Mouse (Mus musculus) kidney, embryonic 16.5 days (tissue): ENCODE measurements at regions not wholly inside any gene's neighbourhood (a gene's known extent, or its start where the extent isn't known, plus 50 kb on each side); places are given as distances from the start of the nearest gene placed in this dataset.

ENCODE experiments used
- ATAC-seq: fragments of 200-750 bp; cut with Nextera tagmentation; 2 replicates; pipeline ENCODE4 v1.8.0; 2017; ENCODE audit warnings: moderate TSS enrichment; ENCODE audit not compliant: low FRiP score, low TSS enrichment
- H3K27ac ChIP-seq: fragments of 300-500 bp; sonication (generic); 2 replicates; pipeline ENCODE4 v1.5.1; 2014; ENCODE audit warnings: low read length
- H3K27me3 ChIP-seq: fragments of 300-500 bp; sonication (generic); 2 replicates; pipeline ENCODE4 v1.6.1; 2014; ENCODE audit warnings: low read length, control low read depth, mixed read lengths; ENCODE audit not compliant: insufficient read depth
- H3K36me3 ChIP-seq: fragments of 300-500 bp; sonication (generic); 2 replicates; pipeline ENCODE4 v1.6.1; 2014; ENCODE audit warnings: low read length, control low read depth, mixed read lengths; ENCODE audit not compliant: insufficient read depth
- H3K4me1 ChIP-seq: fragments of 300-500 bp; sonication (generic); 2 replicates; pipeline ENCODE4 v1.6.1; 2014; ENCODE audit warnings: low read length, control low read depth, mixed read lengths; ENCODE audit not compliant: insufficient read depth
- H3K4me2 ChIP-seq: fragments of 300-500 bp; sonication (generic); replicated peaks from 2 replicates; pipeline ENCODE4 v1.6.1; 2014; ENCODE audit warnings: low read depth, low read length
- H3K4me3 ChIP-seq: fragments of 300-500 bp; sonication (generic); 2 replicates; pipeline ENCODE4 v1.5.1; 2014; ENCODE audit warnings: mild to moderate bottlenecking, low read length
- H3K9ac ChIP-seq: fragments of 300-500 bp; sonication (generic); replicated peaks from 2 replicates; pipeline ENCODE4 v1.6.1; 2014; ENCODE audit warnings: low read length
- H3K9me3 ChIP-seq: fragments of 300-500 bp; sonication (generic); 2 replicates; pipeline ENCODE4 v1.6.1; 2016; ENCODE audit warnings: low read length, control low read depth
- WGBS: fragments of 180-500 bp; shearing (Covaris S2); extraction: QIAGEN DNeasy Blood & Tissue Kit; methylation state at CpG from one replicate; pipeline ENCODE4 v1.1.7; 2014; 5-methylcytosine and 5-hydroxymethylcytosine counted together

- Histone ChIP-seq H3K4me2 (no peak overlapping the region), H3K4me3 (no peak overlapping the region), H3K27ac (no peak overlapping the region), H3K9me3 (peaks cover 4% of the 10 kb centered on the region; the same call in 1 of the 2 replicates), H3K36me3 (no peaks in the 10 kb centered on the region), H3K9ac (no peak overlapping the region), H3K4me1 (no peaks in the 10 kb centered on the region), H3K27me3 (no peaks in the 10 kb centered on the region)
- ATAC-seq, result no peak
- WGBS, result 49% methylated on average over 5 of the region's 5 CpGs
These were observed 53.2 kb downstream of the Gpr6 start for GRCm38 (mm10) chr10:41018888-41019287.

- Histone ChIP-seq H3K9me3 (no peaks in the 10 kb centered on the region), H3K4me3 (no peak overlapping the region), H3K4me2 (no peak overlapping the region), H3K27ac (no peak overlapping the region), H3K36me3 (no peaks in the 10 kb centered on the region), H3K27me3 (no peaks in the 10 kb centered on the region), H3K4me1 (no peaks in the 10 kb centered on the region), H3K9ac (no peak overlapping the region)
- WGBS, result 66% methylated on average over 7 of the region's 7 CpGs
- ATAC-seq, result no peak
These were observed 55.5 kb downstream of the Gpr6 start for GRCm38 (mm10) chr10:41016547-41016946.

DNA sequence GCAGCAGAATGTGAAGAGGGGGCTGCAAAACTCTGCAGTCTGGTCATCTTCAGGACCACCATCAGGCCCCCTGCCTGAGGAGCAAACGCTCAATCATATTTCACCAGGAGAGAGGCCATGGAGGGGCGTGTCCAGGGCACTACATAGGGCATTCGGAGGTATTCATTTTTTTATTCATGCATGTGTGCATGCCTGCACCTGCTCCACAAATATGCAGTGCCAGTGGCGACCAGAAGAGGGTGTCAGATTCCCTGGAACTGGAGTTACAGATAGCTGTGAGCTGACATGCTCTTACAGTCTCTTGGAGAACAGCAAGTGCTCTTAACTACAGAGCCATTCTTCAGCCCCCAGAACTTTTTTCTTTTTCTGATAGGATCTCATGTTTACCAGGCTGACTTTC, 56.4 kb downstream of the Gpr6 start:
- no peaks in the 10 kb centered on the region for H3K36me3 ChIP-seq
- no peaks in the 10 kb centered on the region for H3K4me1 ChIP-seq
- H3K9me3 ChIP-seq, result no peaks in the 10 kb centered on the region
- no peak overlapping the region for H3K4me3 ChIP-seq
- H3K27me3 ChIP-seq, result no peaks in the 10 kb centered on the region
- no peak for ATAC-seq
- no peak overlapping the region for H3K4me2 ChIP-seq
- H3K27ac ChIP-seq, result no peak overlapping the region
- H3K9ac ChIP-seq, result no peak overlapping the region
- WGBS, result 33% methylated on average over 4 of the region's 4 CpGs

DNA sequence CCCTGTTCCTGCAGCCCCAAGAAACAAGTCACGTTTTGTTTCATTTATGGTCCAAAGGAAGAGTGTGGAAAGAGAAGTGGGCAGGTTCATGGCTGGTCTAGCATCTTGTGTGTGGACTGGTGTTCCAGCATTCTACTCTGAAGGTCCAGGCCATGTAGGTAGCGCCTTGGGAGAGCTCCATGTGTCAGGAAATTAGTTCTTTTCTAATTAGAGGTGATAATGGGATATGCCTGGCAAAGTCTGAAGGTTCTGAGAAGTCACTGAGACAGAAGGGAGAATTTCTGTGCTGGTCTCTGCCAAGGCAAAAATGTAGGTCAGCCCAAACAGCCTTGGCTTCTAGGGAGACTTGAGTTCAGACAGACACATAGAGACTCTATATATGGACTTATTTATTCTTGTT, 61.5 kb downstream of the Gpr6 start:
- no peaks in the 10 kb centered on the region for H3K9me3 ChIP-seq
- H3K4me2 ChIP-seq, result no peak overlapping the region
- no peaks in the 10 kb centered on the region for H3K36me3 ChIP-seq
- H3K27ac ChIP-seq, result no peak overlapping the region
- no peak for ATAC-seq
- no peak overlapping the region for H3K4me3 ChIP-seq
- H3K27me3 ChIP-seq, result no peaks in the 10 kb centered on the region
- WGBS, result 74% methylated on average over 2 of the region's 2 CpGs
- H3K4me1 ChIP-seq, result no peaks in the 10 kb centered on the region
- no peak overlapping the region for H3K9ac ChIP-seq

- no peak for ATAC-seq
- H3K4me2 ChIP-seq, result no peak overlapping the region
- no peaks in the 10 kb centered on the region for H3K36me3 ChIP-seq
- no peak overlapping the region for H3K27ac ChIP-seq
- H3K9me3 ChIP-seq, result no peaks in the 10 kb centered on the region
- no peak overlapping the region for H3K9ac ChIP-seq
- H3K4me3 ChIP-seq, result no peak overlapping the region
- 83% methylated on average over 3 of the region's 3 CpGs for WGBS
- no peaks in the 10 kb centered on the region for H3K27me3 ChIP-seq
- no peaks in the 10 kb centered on the region for H3K4me1 ChIP-seq
These were observed 64.2 kb downstream of the Gpr6 start for GRCm38 (mm10) chr10:41007866-41008265.

DNA sequence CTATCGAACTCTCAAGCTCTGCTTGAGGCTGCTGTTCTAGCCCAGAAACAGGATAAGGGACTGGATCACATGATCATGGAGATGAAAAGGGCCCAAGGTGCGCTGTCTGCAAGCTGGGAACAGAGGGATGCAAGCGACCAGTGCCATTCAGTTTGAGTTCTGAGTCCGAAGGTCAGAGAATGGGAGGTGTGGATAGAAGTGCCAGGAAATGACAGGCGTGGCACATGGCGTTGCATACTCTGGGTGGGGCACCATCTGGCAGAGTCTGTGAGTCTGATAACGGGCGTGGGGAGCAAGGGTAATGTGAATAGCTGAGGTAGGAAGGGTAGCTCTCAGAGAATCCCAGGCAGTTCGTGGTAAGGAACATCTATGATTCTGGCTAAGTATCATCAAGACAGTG, 65.5 kb downstream of the Gpr6 start:
- no peak overlapping the region for H3K4me3 ChIP-seq
- H3K36me3 ChIP-seq, result no peaks in the 10 kb centered on the region
- no peaks in the 10 kb centered on the region for H3K9me3 ChIP-seq
- H3K27me3 ChIP-seq, result no peaks in the 10 kb centered on the region
- no peaks in the 10 kb centered on the region for H3K4me1 ChIP-seq
- H3K4me2 ChIP-seq, result no peak overlapping the region
- no peak overlapping the region for H3K27ac ChIP-seq
- WGBS, result 72% methylated on average over 9 of the region's 9 CpGs
- no peak for ATAC-seq
- no peak overlapping the region for H3K9ac ChIP-seq

GRCm38 (mm10) chr10:41005776-41006175, 66.3 kb downstream of the Gpr6 start:
- Histone ChIP-seq H3K36me3 (no peaks in the 10 kb centered on the region), H3K27ac (no peak overlapping the region), H3K9me3 (no peaks in the 10 kb centered on the region), H3K4me1 (no peaks in the 10 kb centered on the region), H3K4me3 (no peak overlapping the region), H3K27me3 (no peaks in the 10 kb centered on the region), H3K9ac (no peak overlapping the region), H3K4me2 (no peak overlapping the region)
- no peak for ATAC-seq
- WGBS, result 85% methylated on average over 9 of the region's 9 CpGs

- Histone ChIP-seq H3K9ac (no peak overlapping the region), H3K4me2 (no peak overlapping the region), H3K27ac (no peak overlapping the region), H3K4me1 (no peaks in the 10 kb centered on the region), H3K9me3 (no peaks in the 10 kb centered on the region), H3K36me3 (no peaks in the 10 kb centered on the region), H3K4me3 (no peak overlapping the region), H3K27me3 (no peaks in the 10 kb centered on the region)
- 62% methylated on average over 3 of the region's 3 CpGs for WGBS
- no peak for ATAC-seq
These were observed 67.3 kb downstream of the Gpr6 start for GRCm38 (mm10) chr10:41004753-41005152.

GRCm38 (mm10) chr10:41004044-41004689, 67.9 kb downstream of the Gpr6 start:
- ATAC-seq, result peak; percentile 83
- Histone ChIP-seq H3K27ac (no peak overlapping the region), H3K27me3 (no peaks in the 10 kb centered on the region), H3K4me3 (no peak overlapping the region), H3K9me3 (no peaks in the 10 kb centered on the region), H3K9ac (no peak overlapping the region), H3K36me3 (no peaks in the 10 kb centered on the region), H3K4me2 (no peak overlapping the region), H3K4me1 (no peaks in the 10 kb centered on the region)
- WGBS, result 27% methylated on average over 7 of the region's 7 CpGs

DNA sequence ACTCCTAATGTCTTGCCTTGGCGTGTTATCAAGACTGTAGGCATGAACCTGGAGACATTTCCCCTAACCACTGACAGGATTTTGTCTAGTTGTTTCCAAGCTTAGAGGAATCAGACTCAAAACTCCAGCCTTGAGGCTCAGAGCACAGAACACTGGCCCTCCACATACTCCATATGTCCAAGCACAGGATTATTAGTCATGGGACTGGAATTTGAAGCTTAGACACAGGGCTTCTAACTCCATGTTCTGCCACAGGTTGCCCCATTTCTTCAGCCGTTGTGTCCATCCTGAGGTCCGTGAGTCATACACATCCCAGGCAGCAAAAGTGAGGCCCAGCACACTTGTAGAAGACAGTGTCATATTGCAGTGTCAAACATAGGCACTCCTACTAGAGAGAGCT, 68.9 kb downstream of the Gpr6 start:
- H3K4me2 ChIP-seq, result no peak overlapping the region
- no peak overlapping the region for H3K27ac ChIP-seq
- H3K36me3 ChIP-seq, result no peaks in the 10 kb centered on the region
- no peaks in the 10 kb centered on the region; the same call in 1 of the 2 replicates for H3K4me1 ChIP-seq
- no peak overlapping the region for H3K4me3 ChIP-seq
- H3K27me3 ChIP-seq, result no peaks in the 10 kb centered on the region
- no peak overlapping the region for H3K9ac ChIP-seq
- no peaks in the 10 kb centered on the region for H3K9me3 ChIP-seq
- ATAC-seq, result no peak
- WGBS, result 70% methylated on average over 3 of the region's 3 CpGs
